Mouse (Mus musculus): ENCODE measurements around the gene Pfn3. TPM values are rescaled to one million over a fixed set of nuclear protein-coding genes. Genes with fewer than 3 reads are reported as not detected.

Pfn3 gene
- not detected for polyA plus RNA-seq (2017; shearing (Covaris generic))

DNA sequence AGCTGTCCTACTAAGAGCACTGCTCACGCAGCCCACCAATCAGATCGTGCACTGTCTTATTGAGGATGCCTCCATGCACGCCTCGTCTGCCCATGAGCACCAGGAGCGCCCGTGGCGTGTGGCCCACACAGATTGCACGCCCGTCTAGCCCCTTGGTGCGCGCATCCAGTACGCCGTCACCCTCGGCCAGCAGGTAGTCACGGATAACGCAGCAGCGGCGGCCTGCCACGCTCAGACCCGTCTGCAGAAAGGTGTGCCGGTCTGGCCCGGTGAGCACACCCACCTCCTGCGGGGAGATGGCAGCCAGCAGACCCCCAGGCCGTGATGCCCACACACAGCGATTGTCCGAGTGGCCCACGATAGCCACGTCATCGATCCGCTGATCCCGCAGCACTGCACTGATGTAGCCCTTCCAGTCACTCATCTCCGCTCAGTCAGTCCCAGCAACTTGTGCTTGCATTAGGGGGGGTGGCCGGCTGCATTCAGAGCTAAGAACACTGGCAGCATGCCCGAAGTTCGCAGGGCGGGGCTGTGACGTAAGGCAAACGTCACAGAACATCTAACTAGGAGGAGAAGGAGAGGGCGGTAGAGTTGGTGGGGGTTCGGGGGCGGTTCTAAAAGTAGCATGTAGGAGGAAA lies at the start of gene Pfn3:
Pfn3 (minus strand) TSS at position 490 of the 638 bp plus-strand sequence.

DNA sequence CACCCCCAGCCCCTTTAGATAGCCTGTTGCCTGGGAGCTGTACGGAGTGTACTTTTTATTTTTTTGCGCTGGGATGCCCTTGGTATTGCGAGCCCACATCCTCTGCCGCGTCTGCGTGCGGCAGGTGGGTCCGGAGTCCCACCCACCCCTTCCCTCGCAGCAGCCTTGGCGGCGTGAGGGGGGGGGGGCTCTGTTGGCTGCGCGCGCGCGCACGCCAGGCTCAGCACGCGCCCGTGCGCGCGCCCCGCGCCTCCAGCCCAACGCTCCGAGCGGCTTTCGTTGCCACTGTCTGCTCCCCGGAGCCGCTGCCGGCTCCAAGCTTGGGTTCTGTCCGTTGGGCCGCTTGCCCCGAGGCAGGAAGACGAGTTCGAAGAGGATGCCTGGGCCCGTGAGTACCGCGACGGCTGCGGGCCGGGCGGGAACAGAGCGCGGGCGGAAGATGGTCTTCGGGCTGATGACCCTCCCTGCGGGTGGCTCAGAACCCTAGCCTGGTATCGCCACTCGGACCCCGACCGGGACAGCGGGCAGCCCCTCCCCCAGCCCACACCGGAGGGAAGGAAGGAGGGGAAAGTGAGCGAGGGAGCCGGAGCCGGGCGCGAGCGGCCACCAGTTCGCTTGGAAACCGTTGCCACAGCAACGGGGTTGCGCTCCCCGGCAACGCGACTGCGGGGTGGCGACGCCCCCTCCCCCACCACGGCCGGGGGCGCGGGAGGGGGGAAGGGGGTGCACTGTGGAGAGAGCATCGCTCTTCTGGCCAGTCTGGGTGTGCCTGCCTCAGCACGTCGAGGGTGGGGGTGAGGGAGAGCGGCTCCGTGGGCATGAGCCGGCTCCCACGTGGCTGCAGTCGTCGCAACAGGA lies 49.2 kb upstream of the Pfn3 start, which contains the start of gene Prr7:
Prr7 (plus strand) TSS at position 241 of the 858 bp plus-strand sequence.

DNA sequence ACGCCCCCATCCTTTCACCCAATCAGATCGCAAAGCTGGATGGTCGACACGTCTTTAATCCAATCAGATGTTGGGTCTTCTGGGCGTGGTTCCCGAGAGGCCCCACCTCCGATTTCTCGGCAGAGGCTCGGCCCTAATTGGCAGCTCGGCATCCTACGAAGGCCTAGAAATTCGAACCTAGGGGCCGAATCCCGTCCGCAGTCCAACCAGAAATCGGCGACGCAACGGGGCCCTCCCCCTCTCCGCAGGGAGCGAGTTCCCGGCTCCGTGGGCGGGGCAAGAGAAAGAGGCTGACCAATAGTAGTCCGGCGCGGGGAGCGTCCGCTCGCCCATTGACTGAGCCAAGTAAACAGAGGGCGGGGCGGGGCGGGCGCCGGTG lies 29.9 kb upstream of the Pfn3 start, which contains the start of gene Grk6:
Grk6 (plus strand) TSS at position 136 of the 379 bp plus-strand sequence.

DNA sequence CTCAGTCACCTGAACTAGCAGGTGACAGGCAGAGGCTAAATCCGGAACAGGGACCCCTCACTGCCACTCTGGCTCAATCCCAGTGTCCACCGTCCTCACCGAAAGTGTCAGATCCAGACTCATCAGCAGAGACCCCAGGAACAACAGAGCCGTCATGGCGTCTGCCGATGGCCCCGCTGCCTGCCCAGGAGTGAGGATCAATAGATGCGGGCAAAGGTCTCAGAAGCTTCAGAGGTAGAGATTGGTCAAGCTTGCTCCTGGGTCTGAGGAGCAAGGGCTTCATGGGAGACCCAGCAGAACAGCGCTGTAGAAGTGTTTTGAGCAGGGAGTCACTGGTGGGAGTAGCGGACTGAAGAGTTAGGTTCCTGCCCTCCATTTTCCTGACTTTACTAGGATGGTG lies 11.6 kb upstream of the Pfn3 start, which contains the start of gene F12:
F12 (minus strand) TSS at position 181 of the 400 bp plus-strand sequence.

DNA sequence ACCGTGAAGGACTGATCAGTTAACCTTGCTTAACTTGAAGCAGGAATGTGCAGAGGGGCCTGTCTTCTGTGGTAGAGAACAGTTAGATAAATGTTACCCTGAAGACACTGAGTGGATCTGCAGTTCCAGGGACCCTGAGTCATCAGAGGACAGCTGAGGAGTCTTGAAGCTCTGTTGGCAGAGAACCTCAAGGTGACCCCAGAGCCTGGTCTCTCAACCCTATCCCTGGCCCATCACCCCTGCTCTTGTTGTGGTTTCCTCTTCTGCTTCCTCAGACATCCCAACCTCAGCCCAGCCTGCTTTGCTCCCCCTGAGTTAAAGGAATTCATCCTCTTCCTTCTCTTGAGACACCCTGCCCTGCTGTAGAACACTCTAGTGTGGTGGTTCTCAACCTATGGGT lies 16.9 kb downstream of the Pfn3 start, which contains the start of gene Slc34a1:
Slc34a1 (plus strand) TSS at position 100 of the 400 bp plus-strand sequence.

DNA sequence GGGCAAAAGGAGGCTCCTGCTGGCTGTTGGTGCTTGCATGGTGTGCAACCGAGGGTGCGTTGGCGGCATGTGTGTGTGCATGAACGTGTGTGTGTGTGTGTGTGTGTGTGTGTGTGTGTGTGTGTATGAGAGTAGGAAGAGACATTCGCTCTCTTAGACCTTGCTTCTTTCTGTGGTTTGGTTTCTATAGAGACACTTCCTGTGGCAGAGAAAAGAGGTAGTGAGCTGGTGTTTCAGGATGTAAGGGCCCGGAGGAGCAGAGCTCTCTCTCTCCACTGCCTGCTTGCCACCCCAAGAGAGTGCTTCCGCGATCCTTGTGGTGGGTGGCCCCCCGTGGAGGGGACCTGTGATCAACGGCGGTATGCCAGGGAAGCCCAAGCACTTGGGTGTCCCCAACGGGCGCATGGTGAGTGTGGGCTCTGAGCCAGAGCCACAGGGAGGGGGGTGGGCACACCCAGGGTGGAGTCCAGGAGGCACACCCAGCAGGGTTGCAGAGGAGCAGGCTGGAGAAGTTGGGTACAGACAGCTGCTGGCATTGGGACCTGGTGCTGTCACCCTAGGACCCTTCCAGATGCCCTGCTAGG lies 45.4 kb downstream of the Pfn3 start, which contains the start of gene Rgs14:
Rgs14 (plus strand) TSS at position 202 of the 584 bp plus-strand sequence.

Other genes with a start within 250 kb of the Pfn3 start
- 101 TPM for gene Nsd1, start 205.4 kb downstream of the Pfn3 start, polyA plus RNA-seq (2017; shearing (Covaris generic))
- gene Prelid1, start 94.7 kb downstream of the Pfn3 start, polyA plus RNA-seq (2017; shearing (Covaris generic)): 473 TPM
- 12.5 TPM for gene Rab24, start 93.3 kb downstream of the Pfn3 start, polyA plus RNA-seq (2017; shearing (Covaris generic))
- 3.9 TPM for gene Mxd3, start 85.4 kb downstream of the Pfn3 start, polyA plus RNA-seq (2017; shearing (Covaris generic))
- gene Lman2, start 52.4 kb downstream of the Pfn3 start, polyA plus RNA-seq (2017; shearing (Covaris generic)): 192 TPM
- gene Rgs14, start 45.5 kb downstream of the Pfn3 start, polyA plus RNA-seq (2017; shearing (Covaris generic)): 159 TPM
- not detected for gene Slc34a1, start 17.0 kb downstream of the Pfn3 start, polyA plus RNA-seq (2017; shearing (Covaris generic))
- gene F12, start 11.6 kb upstream of the Pfn3 start, polyA plus RNA-seq (2017; shearing (Covaris generic)): 0.41 TPM
- gene Grk6, start 29.8 kb upstream of the Pfn3 start, polyA plus RNA-seq (2017; shearing (Covaris generic)): 21.6 TPM
- gene Prr7, start 49.0 kb upstream of the Pfn3 start, polyA plus RNA-seq (2017; shearing (Covaris generic)): 0.27 TPM
- gene Dbn1, start 72.9 kb upstream of the Pfn3 start, polyA plus RNA-seq (2017; shearing (Covaris generic)): not detected
- gene Pdlim7, start 98.4 kb upstream of the Pfn3 start, polyA plus RNA-seq (2017; shearing (Covaris generic)): 16.3 TPM
- gene Dok3, start 114.1 kb upstream of the Pfn3 start, polyA plus RNA-seq (2017; shearing (Covaris generic)): 2.0 TPM
- 86.5 TPM for gene Ddx41, start 121.4 kb upstream of the Pfn3 start, polyA plus RNA-seq (2017; shearing (Covaris generic))
- gene Fam193b, start 155.9 kb upstream of the Pfn3 start, polyA plus RNA-seq (2017; shearing (Covaris generic)): 24.6 TPM
- 347 TPM for gene Tmed9, start 158.5 kb upstream of the Pfn3 start, polyA plus RNA-seq (2017; shearing (Covaris generic))
- 46.3 TPM for gene B4galt7, start 184.7 kb upstream of the Pfn3 start, polyA plus RNA-seq (2017; shearing (Covaris generic))
- gene Caml, start 207.8 kb upstream of the Pfn3 start, polyA plus RNA-seq (2017; shearing (Covaris generic)): 42.0 TPM
- 87.5 TPM for gene Ddx46, start 219.8 kb upstream of the Pfn3 start, polyA plus RNA-seq (2017; shearing (Covaris generic))

Measured in CD4-positive, CD25-positive, alpha-beta regulatory T cell, adult 9 weeks (primary cell).